Mouse (Mus musculus) kidney, postnatal 0 days (tissue): ENCODE data around the gene Mcf2. TPM values are rescaled to one million over a fixed set of nuclear protein-coding genes. Genes with fewer than 3 reads are reported as not detected.

Experiments used
- ATAC-seq: fragments of 200-750 bp; cut with Nextera tagmentation; replicated peaks from 2 replicates; pipeline ENCODE4 v1.8.0; 2017; ENCODE audit warnings: low read depth, moderate number of reproducible peaks, moderate TSS enrichment, moderate library complexity; ENCODE audit not compliant: low FRiP score
- DNase-seq: peaks from one replicate; pipeline ENCODE4 v3.0.0-alpha.2; 2016; ENCODE audit warnings: low spot score
- H3K27ac ChIP-seq: fragments of 300-500 bp; sonication (generic); 2 replicates; pipeline ENCODE4 v1.5.1; 2014; ENCODE audit warnings: mild to moderate bottlenecking
- H3K27me3 ChIP-seq: fragments of 300-500 bp; sonication (generic); 2 replicates; pipeline ENCODE4 v1.6.1; 2014; ENCODE audit warnings: low read length, mixed read lengths; ENCODE audit not compliant: insufficient read depth
- H3K36me3 ChIP-seq: fragments of 300-500 bp; sonication (generic); 2 replicates; pipeline ENCODE4 v1.6.1; 2014; ENCODE audit warnings: low read length, mixed read lengths; ENCODE audit not compliant: insufficient read depth
- H3K4me1 ChIP-seq: fragments of 300-500 bp; sonication (generic); replicated peaks from 2 replicates; pipeline ENCODE4 v1.6.1; 2014; ENCODE audit warnings: antibody characterized with exemption, low read length, mixed read lengths; ENCODE audit not compliant: insufficient read depth
- H3K4me2 ChIP-seq: fragments of 300-500 bp; sonication (generic); 2 replicates; pipeline ENCODE4 v1.6.1; 2014; ENCODE audit warnings: mild to moderate bottlenecking, low read length, moderate library complexity, mixed read lengths
- H3K4me3 ChIP-seq: fragments of 300-500 bp; sonication (generic); replicated peaks from 2 replicates; pipeline ENCODE4 v1.5.1; 2014; ENCODE audit warnings: low read depth, low read length
- H3K9ac ChIP-seq: fragments of 300-500 bp; sonication (generic); 2 replicates; pipeline ENCODE4 v1.6.1; 2014; ENCODE audit warnings: low read depth, low read length
- H3K9me3 ChIP-seq: fragments of 300-500 bp; sonication (generic); replicated peaks from 2 replicates; pipeline ENCODE4 v1.6.1; 2016; ENCODE audit warnings: low read length, inconsistent platforms, mixed read lengths
- CTCF ChIP-seq: IDR thresholded peaks from 2 replicates; pipeline ENCODE4 v1.5.1; 2016; ENCODE audit warnings: antibody characterized with exemption, low read depth, mild to moderate bottlenecking, moderate library complexity
- WGBS: fragments of 180-500 bp; shearing (Covaris S2); extraction: QIAGEN DNeasy Blood & Tissue Kit; methylation state at CpG from one replicate; pipeline ENCODE4 v1.1.7; 2014; 5-methylcytosine and 5-hydroxymethylcytosine counted together
- polyA plus RNA-seq: library from polyadenylated mRNA; unstranded; fragments of >200 nt; fragmentation: Nextera tagmentation; extraction: Ambion mirVana; gene quantifications from 2 replicates; pipeline ENCODE4 v1.2.1, GENCODE M21; 2015

Mcf2 gene
- 0.96 and 1.1 TPM in 2 replicates for polyA plus RNA-seq

DNA sequence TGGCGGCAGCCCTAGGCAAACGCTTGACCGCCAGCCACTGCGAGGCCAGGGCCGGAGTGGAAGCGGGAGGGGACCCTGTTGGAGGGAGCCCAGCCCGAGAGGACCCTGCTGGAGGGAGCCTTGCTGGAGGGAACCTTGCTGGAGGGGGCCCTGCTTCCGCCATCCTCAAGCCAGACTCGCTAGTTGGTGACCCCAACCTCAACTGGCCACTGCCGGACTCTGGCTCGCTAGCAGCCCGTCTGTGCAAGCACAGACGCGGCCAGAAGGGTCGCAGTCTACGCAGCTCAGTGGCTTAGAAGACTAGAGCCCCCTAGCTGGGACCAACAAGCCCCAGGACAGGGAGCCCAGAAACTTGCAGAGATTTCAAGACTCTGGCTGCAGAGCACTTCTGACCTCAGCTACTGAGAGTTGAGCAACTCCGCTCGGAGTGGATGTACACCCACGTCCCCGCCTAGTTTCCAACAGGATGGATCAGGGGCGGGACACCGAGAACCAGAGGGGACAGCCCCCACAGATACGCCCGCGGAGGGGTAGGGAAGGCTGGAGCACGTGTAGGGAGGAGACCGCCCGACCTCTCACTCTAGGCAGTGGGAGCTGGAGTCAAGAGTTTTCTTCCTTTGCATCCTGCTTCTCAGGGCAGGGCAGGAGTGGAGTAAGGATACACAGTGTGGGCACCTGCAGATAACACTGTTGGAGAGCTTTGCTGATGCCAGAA, at the start of gene Mcf2:
Mcf2 (minus strand) TSS at position 346 of the 715 bp plus-strand sequence.
- Histone ChIP-seq H3K4me1 (no peaks in the 10 kb centered on the region), H3K27ac (no peak within 1 kb of the TSS), H3K4me3 (peak within 1 kb of the TSS; percentile 33), H3K9me3 (no peaks in the 10 kb centered on the region), H3K9ac (no peak within 1 kb of the TSS), H3K36me3 (no peaks in the 10 kb centered on the region), H3K27me3 (no peaks in the 10 kb centered on the region), H3K4me2 (peak within 1 kb of the TSS; percentile 64)
- TF ChIP-seq CTCF, result peak; percentile 8; the same call in 1 of the 2 replicates
- peak; percentile 9 for DNase-seq
- 27% methylated on average over 28 of the region's 28 CpGs for WGBS
- ATAC-seq, result peak; percentile 21; the same call in 1 of the 2 replicates

DNA sequence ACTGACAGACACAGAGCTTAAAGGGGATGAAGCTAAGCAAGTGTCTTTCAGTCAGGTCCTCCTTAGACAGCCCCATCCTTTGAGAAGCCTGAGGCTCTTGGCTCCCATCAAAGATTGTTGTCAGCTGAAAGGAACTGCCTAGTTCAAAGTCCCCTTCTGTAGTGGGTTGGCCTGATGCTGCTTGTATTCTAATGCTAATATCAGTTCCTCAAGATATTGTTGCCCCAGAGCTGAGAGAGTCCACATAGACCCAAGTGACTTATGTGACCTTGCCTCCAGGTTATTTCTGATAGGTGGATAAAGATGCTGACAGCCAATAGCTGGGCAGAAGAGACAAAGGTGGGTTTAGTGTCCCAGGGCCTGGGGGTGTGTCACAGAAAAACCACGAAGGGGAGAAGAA, 8.8 kb upstream of the Mcf2 start:
- Histone ChIP-seq H3K4me2 (no peak overlapping the region), H3K27ac (no peak overlapping the region), H3K36me3 (no peaks in the 10 kb centered on the region), H3K9ac (no peak overlapping the region), H3K27me3 (no peaks in the 10 kb centered on the region), H3K4me1 (no peaks in the 10 kb centered on the region), H3K9me3 (no peaks in the 10 kb centered on the region), H3K4me3 (no peak overlapping the region)
- TF ChIP-seq CTCF, result no peak
- 39% methylated on average over 1 of the region's 1 CpGs for WGBS
- DNase-seq, result no peak
- ATAC-seq, result no peak

DNA sequence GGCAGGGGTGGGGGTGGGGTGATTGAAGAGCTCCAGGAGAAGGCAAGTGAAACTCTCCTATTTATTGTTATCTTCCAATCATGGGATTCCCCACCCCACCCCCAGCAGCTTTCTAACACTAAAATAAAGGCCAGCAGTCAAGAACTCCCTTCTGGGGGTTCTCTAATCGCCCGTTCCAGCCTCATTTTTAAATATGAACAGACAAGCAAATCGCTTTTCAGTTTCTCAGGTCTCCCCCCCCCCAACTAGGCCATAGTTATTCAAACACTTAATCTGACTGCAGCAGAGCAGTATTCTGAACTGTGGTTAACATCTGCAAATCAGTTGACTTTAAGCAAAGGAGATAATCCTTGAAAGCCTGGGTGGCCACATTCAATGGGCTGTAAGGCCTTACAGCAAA, 3.7 kb upstream of the Mcf2 start:
- H3K27me3 ChIP-seq, result no peaks in the 10 kb centered on the region
- no peak overlapping the region for H3K4me3 ChIP-seq
- H3K36me3 ChIP-seq, result no peaks in the 10 kb centered on the region
- no peak overlapping the region for H3K4me2 ChIP-seq
- H3K4me1 ChIP-seq, result no peaks in the 10 kb centered on the region
- WGBS, result 64% methylated on average over 3 of the region's 3 CpGs
- ATAC-seq, result no peak
- no peak overlapping the region for H3K27ac ChIP-seq
- DNase-seq, result no peak
- no peak for TF ChIP-seq CTCF
- H3K9me3 ChIP-seq, result no peaks in the 10 kb centered on the region
- H3K9ac ChIP-seq, result no peak overlapping the region

DNA sequence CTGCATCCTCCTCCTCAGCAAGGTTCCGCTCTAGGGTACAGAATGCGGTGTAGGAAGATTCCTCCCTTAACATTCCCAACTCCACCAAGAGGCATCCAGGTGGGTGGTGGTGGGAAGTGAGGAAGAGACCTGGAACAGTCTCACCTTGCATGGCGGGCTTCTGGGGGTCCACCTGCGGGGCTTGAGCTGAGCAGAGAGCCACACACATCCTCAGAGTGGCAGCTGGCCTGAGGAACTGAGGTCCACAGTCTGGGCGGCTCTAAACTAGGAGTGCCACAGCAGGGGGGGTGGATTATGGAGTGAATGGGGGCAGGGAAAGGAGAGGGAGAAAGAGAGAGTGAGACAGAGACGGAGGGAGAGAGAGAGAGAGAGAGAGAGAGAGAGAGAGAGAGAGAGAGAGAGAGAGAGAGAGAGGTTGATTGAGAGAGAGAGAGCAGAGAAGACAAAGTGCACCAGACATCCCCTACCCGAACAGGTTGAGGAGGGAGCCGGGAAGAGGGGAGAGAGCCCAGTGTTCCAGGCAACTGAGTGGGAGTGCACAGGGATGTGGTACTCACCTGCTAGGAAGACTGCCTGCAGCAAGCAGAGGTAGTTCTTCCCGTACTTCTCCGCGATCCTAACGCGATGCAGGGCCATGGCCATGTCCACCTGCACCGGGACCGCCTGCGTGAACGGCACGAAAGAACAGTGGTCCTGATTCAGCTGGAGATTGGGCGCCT, 705 bp downstream of the Mcf2 start:
- Histone ChIP-seq H3K4me2 (peak overlapping the region; percentile 64), H3K4me1 (no peaks in the 10 kb centered on the region), H3K27ac (no peak overlapping the region), H3K27me3 (no peaks in the 10 kb centered on the region), H3K9ac (no peak overlapping the region), H3K9me3 (no peaks in the 10 kb centered on the region), H3K4me3 (peak overlapping the region; percentile 33), H3K36me3 (no peaks in the 10 kb centered on the region)
- ATAC-seq (no peak), DNase-seq (no peak)
- WGBS, result 19% methylated on average over 19 of the region's 19 CpGs
- no peak for TF ChIP-seq CTCF

DNA sequence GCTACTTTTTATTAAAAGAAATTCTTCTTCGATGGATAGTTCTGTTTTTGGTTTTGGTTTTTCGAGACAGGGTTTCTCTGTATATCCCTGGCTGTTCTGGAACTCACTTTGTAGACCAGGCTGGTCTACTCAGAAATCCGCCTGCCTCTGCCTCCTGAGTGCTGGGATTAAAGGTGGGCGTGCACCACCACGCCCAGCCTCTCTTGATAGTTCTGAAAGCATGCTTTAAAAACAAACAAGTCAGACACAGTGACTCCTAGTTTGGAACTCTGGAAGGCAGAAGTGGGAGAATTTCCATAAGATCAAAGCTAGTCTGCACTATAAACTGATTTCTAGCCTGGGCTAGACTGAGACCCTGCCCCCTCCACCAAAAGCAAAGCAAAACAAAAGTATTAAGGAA, 8.8 kb downstream of the Mcf2 start:
- no peak for TF ChIP-seq CTCF
- no peak for DNase-seq
- no peak overlapping the region for H3K4me3 ChIP-seq
- no peaks in the 10 kb centered on the region for H3K27me3 ChIP-seq
- H3K36me3 ChIP-seq, result no peaks in the 10 kb centered on the region
- H3K27ac ChIP-seq, result no peak overlapping the region
- no peak for ATAC-seq
- WGBS, result 90% methylated on average over 5 of the region's 5 CpGs
- no peak overlapping the region for H3K4me2 ChIP-seq
- H3K9me3 ChIP-seq, result no peaks in the 10 kb centered on the region
- H3K9ac ChIP-seq, result no peak overlapping the region
- no peaks in the 10 kb centered on the region for H3K4me1 ChIP-seq

DNA sequence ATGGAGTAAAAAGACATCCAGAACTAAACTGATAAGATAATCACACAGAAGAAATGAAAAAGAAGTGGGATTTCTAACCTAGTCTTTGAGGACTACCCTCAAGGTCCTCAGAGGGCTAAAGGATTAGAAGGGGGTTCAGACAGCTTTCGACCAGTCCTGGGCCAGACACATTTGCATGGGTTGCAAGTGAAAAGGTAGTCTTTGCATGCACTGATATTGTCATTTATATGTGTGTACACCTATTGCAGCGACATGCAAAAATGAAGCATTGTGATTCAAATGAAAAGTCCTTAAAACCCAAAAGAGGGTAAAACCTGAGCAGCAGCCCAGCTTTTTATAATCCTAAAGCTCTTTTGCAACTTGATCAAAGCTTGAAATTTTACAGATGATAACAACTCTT, 9.4 kb downstream of the Mcf2 start:
- Histone ChIP-seq H3K9ac (no peak overlapping the region), H3K4me2 (no peak overlapping the region), H3K4me3 (no peak overlapping the region), H3K4me1 (no peaks in the 10 kb centered on the region), H3K9me3 (no peaks in the 10 kb centered on the region), H3K27ac (no peak overlapping the region), H3K27me3 (no peaks in the 10 kb centered on the region), H3K36me3 (no peaks in the 10 kb centered on the region)
- ATAC-seq (no peak), DNase-seq (no peak)
- TF ChIP-seq CTCF, result no peak
- WGBS, result 77% methylated on average over 2 of the region's 2 CpGs
